Mouse (Mus musculus): ENCODE results near the gene Bcas1. TPM values are rescaled to one million over a fixed set of nuclear protein-coding genes. Genes with fewer than 3 reads are reported as not detected.
"Not testable (repeated sequence)": the region's sequence is repeated elsewhere in the genome, so short reads cannot be mapped to it uniquely, and the experiment has no call there.

Bcas1 gene
- total RNA-seq (2021), result 10 to 100 TPM; 40.3 to 46.1 TPM
- long read RNA-seq, experiment 1, transcript Bcas1-208 (7 exons, 2,222 nt), result major isoform, 14 of 26 reads
- long read RNA-seq, experiment 1, partial matches to known transcripts, result 5 of 26 reads
- long read RNA-seq, experiment 1, other reads (novel, unspliced or antisense), result 7 of 26 reads
- long read RNA-seq, experiment 2, transcript Bcas1-208 (7 exons, 2,222 nt), result major isoform, 6 of 17 reads
- long read RNA-seq, experiment 2, partial matches to known transcripts, result 5 of 17 reads
- long read RNA-seq, experiment 2, other reads (novel, unspliced or antisense), result 6 of 17 reads

- H3K27ac ChIP-seq, result no peak within 1 kb of the TSS
- no peak within 1 kb of the TSS for H3K4me3 ChIP-seq
- no peak for TF ChIP-seq CTCF (IDR thresholded peaks at IDR 0.05)
- no peak for DNase-seq (ENCODE audit: extremely low spot score in 1 of 2, low spot score in 2 of 2)
- intact Hi-C loops (cut with DNase I), result no loop called here
These were observed at the start of gene Bcas1 for GRCm38 (mm10) chr2:170427704-170428103. Bcas1 (minus strand) TSS chr2:170427845.

GRCm38 (mm10) chr2:170476643-170477042 is 49.0 kb upstream of the Bcas1 start:
- no peak for DNase-seq (ENCODE audit: extremely low spot score in 1 of 2, low spot score in 2 of 2)
- H3K4me3 ChIP-seq, result no peak overlapping the region
- TF ChIP-seq CTCF (IDR thresholded peaks at IDR 0.05), result no peak
- H3K27ac ChIP-seq, result no peak overlapping the region
- intact Hi-C loops (cut with DNase I), result no loop called here

GRCm38 (mm10) chr2:170476215-170476614 is 48.6 kb upstream of the Bcas1 start:
- TF ChIP-seq CTCF (IDR thresholded peaks at IDR 0.05), result peak; percentile 13
- Histone ChIP-seq H3K4me3 (no peak overlapping the region), H3K27ac (no peak overlapping the region)
- intact Hi-C loops (cut with DNase I), result no loop called here
- no peak for DNase-seq (ENCODE audit: extremely low spot score in 1 of 2, low spot score in 2 of 2)

- H3K27ac ChIP-seq, result no peak overlapping the region
- TF ChIP-seq CTCF (IDR thresholded peaks at IDR 0.05), result no peak
- intact Hi-C loops (cut with DNase I), result no loop called here
- no peak overlapping the region for H3K4me3 ChIP-seq
- DNase-seq (ENCODE audit: extremely low spot score in 1 of 2, low spot score in 2 of 2), result no peak
These were observed 47.5 kb upstream of the Bcas1 start for GRCm38 (mm10) chr2:170475164-170475563.

- Histone ChIP-seq H3K4me3 (no peak overlapping the region), H3K27ac (no peak overlapping the region)
- DNase-seq (ENCODE audit: extremely low spot score in 1 of 2, low spot score in 2 of 2), result no peak
- no peak for TF ChIP-seq CTCF (IDR thresholded peaks at IDR 0.05)
- intact Hi-C loops (cut with DNase I), result no loop called here
These were observed 46.5 kb upstream of the Bcas1 start for GRCm38 (mm10) chr2:170474125-170474524.

GRCm38 (mm10) chr2:170470591-170470990 is 42.9 kb upstream of the Bcas1 start:
- Histone ChIP-seq H3K4me3 (no peak overlapping the region), H3K27ac (no peak overlapping the region)
- intact Hi-C loops (cut with DNase I), result no loop called here
- no peak for DNase-seq (ENCODE audit: extremely low spot score in 1 of 2, low spot score in 2 of 2)
- no peak for TF ChIP-seq CTCF (IDR thresholded peaks at IDR 0.05)

- Histone ChIP-seq H3K27ac (no peak overlapping the region), H3K4me3 (no peak overlapping the region)
- peak; percentile 18 to 36 for DNase-seq (ENCODE audit: extremely low spot score in 1 of 2, low spot score in 2 of 2)
- intact Hi-C loops (cut with DNase I), result no loop called here
- TF ChIP-seq CTCF (IDR thresholded peaks at IDR 0.05), result no peak
These were observed 42.1 kb upstream of the Bcas1 start for GRCm38 (mm10) chr2:170469616-170470308.

GRCm38 (mm10) chr2:170468009-170468408 is 40.4 kb upstream of the Bcas1 start:
- intact Hi-C loops (cut with DNase I), result no loop called here
- Histone ChIP-seq H3K27ac (no peak overlapping the region), H3K4me3 (no peak overlapping the region)
- peak; percentile 40 for TF ChIP-seq CTCF (IDR thresholded peaks at IDR 0.05)
- DNase-seq (ENCODE audit: extremely low spot score in 1 of 2, low spot score in 2 of 2), result no peak

GRCm38 (mm10) chr2:170464817-170465216 is 37.2 kb upstream of the Bcas1 start:
- intact Hi-C loops (cut with DNase I), result no loop called here
- TF ChIP-seq CTCF (IDR thresholded peaks at IDR 0.05), result no peak
- no peak for DNase-seq (ENCODE audit: extremely low spot score in 1 of 2, low spot score in 2 of 2)
- H3K27ac ChIP-seq, result no peak overlapping the region
- H3K4me3 ChIP-seq, result no peak overlapping the region

GRCm38 (mm10) chr2:170461652-170462051 is 34.0 kb upstream of the Bcas1 start:
- no peak for TF ChIP-seq CTCF (IDR thresholded peaks at IDR 0.05)
- intact Hi-C loops (cut with DNase I), result no loop called here

GRCm38 (mm10) chr2:170459805-170460204 is 32.2 kb upstream of the Bcas1 start:
- TF ChIP-seq CTCF (IDR thresholded peaks at IDR 0.05), result no peak
- intact Hi-C loops (cut with DNase I), result no loop called here

More at GRCm38 (mm10) chr2:170461652-170462051, 34.0 kb upstream of the Bcas1 start:
- Histone ChIP-seq H3K4me3 (no peak overlapping the region), H3K27ac (no peak overlapping the region)
- no peak for DNase-seq (ENCODE audit: extremely low spot score in 1 of 2, low spot score in 2 of 2)

GRCm38 (mm10) chr2:170459183-170459582 is 31.5 kb upstream of the Bcas1 start:
- H3K4me3 ChIP-seq, result no peak overlapping the region
- intact Hi-C loops (cut with DNase I), result no loop called here
- TF ChIP-seq CTCF (IDR thresholded peaks at IDR 0.05), result no peak
- no peak overlapping the region for H3K27ac ChIP-seq
- DNase-seq (ENCODE audit: extremely low spot score in 1 of 2, low spot score in 2 of 2), result no peak

More at GRCm38 (mm10) chr2:170459805-170460204, 32.2 kb upstream of the Bcas1 start:
- Histone ChIP-seq H3K4me3 (no peak overlapping the region), H3K27ac (no peak overlapping the region)
- DNase-seq (ENCODE audit: extremely low spot score in 1 of 2, low spot score in 2 of 2), result no peak

- intact Hi-C loops (cut with DNase I); H3K4me3 ChIP-seq; H3K27ac ChIP-seq; DNase-seq (ENCODE audit: extremely low spot score in 1 of 2, low spot score in 2 of 2): not testable (repeated sequence)
These were observed 26.2 kb upstream of the Bcas1 start for GRCm38 (mm10) chr2:170453809-170454208.
